Mouse (Mus musculus): ENCODE measurements around the gene Dnm2.
A peak's percentile ranks its signal among the peaks of the same experiment; 100 is the strongest.

DNA sequence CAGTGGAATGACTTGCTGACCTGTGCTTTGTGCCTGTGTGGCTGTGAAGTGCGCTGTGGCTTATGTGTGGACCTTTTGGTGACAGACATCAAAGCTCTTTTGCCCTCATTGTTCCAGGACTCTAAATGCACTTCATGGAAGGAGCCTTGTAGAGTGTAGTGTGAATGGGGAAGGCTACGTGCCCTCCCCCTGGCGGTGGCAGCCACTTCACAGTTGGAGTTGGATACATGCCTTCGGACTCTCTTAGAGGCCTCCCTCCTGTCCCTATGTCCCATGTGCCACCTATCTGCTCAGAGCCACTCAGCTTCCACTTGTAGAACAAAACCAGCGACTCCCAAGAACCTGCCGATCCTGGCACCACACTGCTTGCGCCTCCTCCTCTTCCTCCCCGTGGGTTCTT lies 9.1 kb downstream of the Dnm2 start:
- TF ChIP-seq CTCF (IDR thresholded peaks at IDR 0.05; ENCODE audit: low read depth): peak; percentile 23; the same call in 1 of the 2 replicates
- no peak for TF ChIP-seq EP300 (optimal IDR thresholded peaks at IDR 0.05)

All from stomach, postnatal 0 days (tissue).